Mouse (Mus musculus): ENCODE measurements at regions not wholly inside any gene's neighbourhood (a gene's known extent, or its start where the extent isn't known, plus 50 kb on each side); places are given as distances from the start of the nearest gene placed in this dataset.
A peak's percentile ranks its signal among the peaks of the same experiment; 100 is the strongest.

DNA sequence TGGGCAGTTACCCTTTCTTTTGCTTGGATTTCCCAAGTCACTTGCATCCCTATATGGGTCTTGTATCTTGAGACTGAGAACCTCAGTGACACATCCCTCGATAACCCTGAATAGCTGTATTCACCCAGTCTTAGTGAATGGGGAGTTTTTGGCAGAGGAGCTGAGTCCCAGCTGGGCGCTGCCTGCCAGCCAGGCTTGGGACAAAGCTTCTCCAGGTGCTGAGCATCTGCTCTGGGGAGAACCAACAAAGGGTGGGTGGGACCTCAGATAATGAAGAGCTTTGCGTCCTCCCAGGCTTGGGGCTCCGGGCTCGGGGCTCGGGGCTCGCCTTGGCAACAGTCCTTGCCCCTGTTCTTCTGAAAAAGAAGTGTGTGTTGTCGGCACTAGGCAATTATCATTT, 100.4 kb upstream of the Stmnd1 start:
- no peak for ATAC-seq (ENCODE audit: insufficient number of reproducible peaks, low FRiP score, low TSS enrichment, low read depth)
- 42% methylated on average over 8 of the region's 8 CpGs for WGBS
- Histone ChIP-seq H3K9me3 (replicated peaks) (no peaks in the 10 kb centered on the region), H3K36me3 (no peaks in the 10 kb centered on the region), H3K4me1 (no peaks in the 10 kb centered on the region), H3K27ac (replicated peaks) (no peak overlapping the region), H3K9ac (no peak overlapping the region), H3K27me3 (no peaks in the 10 kb centered on the region), H3K4me3 (replicated peaks) (no peak overlapping the region), H3K4me2 (replicated peaks) (no peak overlapping the region)

DNA sequence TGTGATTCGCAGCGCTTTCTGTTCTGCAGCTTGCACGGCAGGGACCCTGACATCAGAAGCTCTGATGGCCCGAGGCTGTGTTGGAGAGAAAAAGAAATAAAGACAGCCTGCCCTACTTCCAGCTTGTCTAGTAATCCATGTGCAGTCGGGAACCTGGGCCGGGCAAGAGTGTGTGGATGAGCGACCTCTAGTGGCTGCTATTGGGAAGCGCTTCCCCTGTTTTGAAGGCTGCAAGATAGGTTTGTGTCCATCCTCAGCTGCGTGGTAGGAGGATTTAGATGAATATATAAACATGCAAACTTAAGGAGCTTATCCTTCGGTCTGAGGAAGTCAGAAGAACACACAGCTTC, 111.5 kb upstream of the Stmnd1 start:
- no peaks in the 10 kb centered on the region for H3K27me3 ChIP-seq
- H3K4me2 ChIP-seq (replicated peaks), result peak overlapping the region; percentile 65
- ATAC-seq (ENCODE audit: insufficient number of reproducible peaks, low FRiP score, low TSS enrichment, low read depth), result peak; percentile 78
- 0 out of 2 replicates have a peak overlapping the region, but pooled peaks have one; percentile 18 for H3K27ac ChIP-seq (replicated peaks)
- WGBS, result under 1% methylated on average over 10 of the region's 10 CpGs
- peak overlapping the region; percentile 38 for H3K4me3 ChIP-seq (replicated peaks)
- no peaks in the 10 kb centered on the region for H3K9me3 ChIP-seq (replicated peaks)
- peaks cover 9% of the 10 kb centered on the region for H3K4me1 ChIP-seq
- H3K9ac ChIP-seq, result peak overlapping the region; percentile 15; the same call in 1 of the 2 replicates
- no peaks in the 10 kb centered on the region for H3K36me3 ChIP-seq

- H3K9ac ChIP-seq, result peak overlapping the region; percentile 15; the same call in 1 of the 2 replicates
Observed at GRCm38 (mm10) chr13:46161261-46162024, 112.1 kb upstream of the Stmnd1 start.

DNA sequence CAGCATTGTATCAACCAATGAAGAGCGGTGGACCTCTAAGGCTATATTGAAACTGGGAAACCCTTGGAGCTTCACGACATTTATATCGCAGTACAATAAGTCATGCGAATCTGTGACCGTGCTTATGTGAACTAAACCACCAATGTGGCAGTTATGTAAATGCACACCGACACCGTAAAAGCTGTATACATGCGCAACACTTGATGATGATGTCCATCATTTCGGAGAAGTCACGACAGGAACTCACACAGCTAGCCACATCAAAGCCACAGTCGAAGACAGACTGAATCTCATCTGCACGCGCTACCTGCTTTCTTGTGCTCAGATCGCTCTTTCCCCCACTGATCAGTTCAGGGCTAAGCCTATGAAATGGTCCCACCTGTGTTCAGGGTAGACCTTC, 114.2 kb upstream of the Stmnd1 start:
- H3K4me1 ChIP-seq, result peaks cover 9% of the 10 kb centered on the region
- no peaks in the 10 kb centered on the region for H3K27me3 ChIP-seq
- H3K4me3 ChIP-seq (replicated peaks), result no peak overlapping the region
- no peaks in the 10 kb centered on the region for H3K9me3 ChIP-seq (replicated peaks)
- no peaks in the 10 kb centered on the region for H3K36me3 ChIP-seq
- 86% methylated on average over 14 of the region's 14 CpGs for WGBS
- no peak overlapping the region for H3K27ac ChIP-seq (replicated peaks)
- no peak overlapping the region for H3K9ac ChIP-seq
- ATAC-seq (ENCODE audit: insufficient number of reproducible peaks, low FRiP score, low TSS enrichment, low read depth), result no peak
- H3K4me2 ChIP-seq (replicated peaks), result no peak overlapping the region

More at GRCm38 (mm10) chr13:46161261-46162024, 112.1 kb upstream of the Stmnd1 start:
- peak overlapping the region; percentile 65 for H3K4me2 ChIP-seq (replicated peaks)
- peak overlapping the region; percentile 18; the same call in 1 of the 2 replicates for H3K27ac ChIP-seq (replicated peaks)
- H3K36me3 ChIP-seq, result no peaks in the 10 kb centered on the region
- peak; percentile 60; the same call in 1 of the 2 replicates for ATAC-seq (ENCODE audit: insufficient number of reproducible peaks, low FRiP score, low TSS enrichment, low read depth)
- H3K27me3 ChIP-seq, result no peaks in the 10 kb centered on the region
- 9% methylated on average over 13 of the region's 13 CpGs for WGBS
- H3K4me1 ChIP-seq, result peaks cover 9% of the 10 kb centered on the region
- peak overlapping the region; percentile 38 for H3K4me3 ChIP-seq (replicated peaks)
- no peaks in the 10 kb centered on the region for H3K9me3 ChIP-seq (replicated peaks)

DNA sequence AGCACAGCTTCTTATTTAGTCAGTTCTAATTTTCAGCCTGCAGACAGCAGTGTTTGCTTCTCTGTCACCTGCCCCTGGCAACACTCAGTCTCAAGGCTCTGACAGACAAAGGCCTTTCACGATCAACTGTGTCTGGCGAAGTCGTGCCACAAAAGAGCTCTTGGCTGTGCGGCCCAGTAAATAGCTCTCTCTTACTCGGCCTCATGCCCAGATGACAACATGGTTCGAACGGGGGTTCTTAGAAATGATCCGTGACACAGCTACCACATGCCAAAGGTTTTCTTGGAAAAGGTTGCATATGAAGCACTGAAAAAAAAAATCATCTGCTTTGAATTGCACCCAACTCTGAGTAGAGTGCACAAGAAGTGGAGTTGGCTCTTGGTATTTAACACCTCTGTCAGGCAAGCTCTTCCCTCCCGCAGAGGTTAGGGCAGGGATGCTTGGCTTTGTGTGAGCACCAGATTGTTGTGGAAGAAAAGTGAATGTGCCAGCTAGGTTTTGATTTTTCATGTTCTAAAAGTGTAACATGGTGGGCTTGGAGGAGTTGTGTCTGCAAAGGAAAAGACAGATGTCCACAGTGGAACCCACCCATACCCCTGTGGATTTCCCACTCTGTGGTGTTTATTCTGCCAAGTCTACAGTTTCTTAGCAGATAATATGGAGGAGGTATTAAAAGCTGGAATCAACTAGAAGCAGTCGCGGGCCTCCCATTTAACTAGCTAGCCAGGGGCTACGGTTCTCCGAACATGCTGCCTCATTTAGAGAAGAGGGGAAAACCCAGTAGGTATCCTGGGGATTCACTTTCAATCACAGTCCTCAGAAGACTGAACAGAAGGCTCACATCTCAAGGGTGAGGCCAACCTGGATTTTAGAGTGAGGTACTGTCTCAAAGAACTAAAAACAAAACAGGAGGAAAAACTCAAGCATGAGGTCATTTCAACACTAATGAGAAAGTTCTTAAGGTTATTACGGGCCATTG, 120.0 kb upstream of the Stmnd1 start:
- no peaks in the 10 kb centered on the region for H3K27me3 ChIP-seq
- no peak overlapping the region for H3K9ac ChIP-seq
- no peak for ATAC-seq (ENCODE audit: insufficient number of reproducible peaks, low FRiP score, low TSS enrichment, low read depth)
- 0 out of 2 replicates have a peak, but pooled peaks cover 3% of the 10 kb centered on the region for H3K4me1 ChIP-seq
- 59% methylated on average over 14 of the region's 14 CpGs for WGBS
- H3K27ac ChIP-seq (replicated peaks), result no peak overlapping the region
- H3K4me3 ChIP-seq (replicated peaks), result no peak overlapping the region
- no peaks in the 10 kb centered on the region for H3K9me3 ChIP-seq (replicated peaks)
- H3K4me2 ChIP-seq (replicated peaks), result no peak overlapping the region
- H3K36me3 ChIP-seq, result no peaks in the 10 kb centered on the region

DNA sequence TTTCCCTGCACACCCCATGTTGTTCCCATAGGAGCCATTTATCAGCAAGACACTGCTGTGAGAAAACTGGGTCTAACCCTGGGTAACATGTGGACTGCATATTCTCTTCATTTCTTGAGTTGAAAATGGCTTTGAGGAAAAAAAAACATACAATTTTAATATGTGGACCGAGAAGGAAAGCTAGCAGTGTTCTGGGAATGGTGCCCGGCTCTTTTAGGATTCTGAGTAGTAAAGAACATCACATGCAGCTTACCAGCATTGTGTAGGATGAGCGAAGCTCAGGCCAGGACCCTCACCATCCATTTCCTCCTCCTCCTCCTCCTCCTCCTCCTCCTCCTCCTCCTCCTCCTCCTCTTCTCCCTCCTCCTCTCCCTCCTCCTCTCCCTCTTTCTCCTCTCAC, 133.5 kb upstream of the Stmnd1 start:
- no peaks in the 10 kb centered on the region for H3K36me3 ChIP-seq

GRCm38 (mm10) chr13:46139251-46139650, 134.3 kb upstream of the Stmnd1 start:
- Histone ChIP-seq H3K4me2 (replicated peaks) (no peak overlapping the region), H3K9ac (no peak overlapping the region), H3K27ac (replicated peaks) (no peak overlapping the region), H3K4me1 (no peaks in the 10 kb centered on the region), H3K9me3 (replicated peaks) (no peaks in the 10 kb centered on the region), H3K36me3 (no peaks in the 10 kb centered on the region), H3K4me3 (replicated peaks) (no peak overlapping the region), H3K27me3 (no peaks in the 10 kb centered on the region)
- ATAC-seq (ENCODE audit: insufficient number of reproducible peaks, low FRiP score, low TSS enrichment, low read depth), result no peak
- WGBS, result 71% methylated on average over 5 of the region's 5 CpGs

More for the DNA sequence above, 133.5 kb upstream of the Stmnd1 start:
- Histone ChIP-seq H3K27me3 (no peaks in the 10 kb centered on the region), H3K9me3 (replicated peaks) (no peaks in the 10 kb centered on the region), H3K4me2 (replicated peaks) (no peak overlapping the region), H3K4me3 (replicated peaks) (no peak overlapping the region), H3K27ac (replicated peaks) (no peak overlapping the region), H3K4me1 (no peaks in the 10 kb centered on the region), H3K9ac (no peak overlapping the region)
- 78% methylated on average over 3 of the region's 3 CpGs for WGBS
- no peak for ATAC-seq (ENCODE audit: insufficient number of reproducible peaks, low FRiP score, low TSS enrichment, low read depth)

DNA sequence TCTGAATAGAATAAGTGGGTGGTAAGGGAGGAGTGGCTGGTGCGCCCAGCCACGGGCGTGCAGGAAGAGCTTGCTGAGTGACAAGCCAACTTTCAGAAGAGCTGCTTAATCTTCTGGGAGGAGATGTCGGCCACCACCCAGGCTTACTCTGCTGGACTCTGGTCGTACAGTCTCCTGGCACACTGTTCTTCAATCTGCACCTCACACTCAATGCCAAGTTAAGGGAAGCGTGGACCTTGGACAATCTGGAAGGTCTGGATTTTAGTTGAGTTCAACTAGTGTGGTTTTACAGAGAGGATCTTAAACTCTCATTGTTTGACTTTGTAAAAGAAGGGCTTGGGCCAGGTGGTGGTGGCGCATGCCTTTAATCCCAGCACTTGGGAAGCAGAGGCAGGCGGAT, 138.1 kb upstream of the Stmnd1 start:
- no peak overlapping the region for H3K27ac ChIP-seq (replicated peaks)
- 79% methylated on average over 8 of the region's 8 CpGs for WGBS
- H3K36me3 ChIP-seq, result no peaks in the 10 kb centered on the region
- no peak overlapping the region for H3K9ac ChIP-seq
- no peaks in the 10 kb centered on the region for H3K4me1 ChIP-seq
- H3K9me3 ChIP-seq (replicated peaks), result no peaks in the 10 kb centered on the region
- no peak for ATAC-seq (ENCODE audit: insufficient number of reproducible peaks, low FRiP score, low TSS enrichment, low read depth)
- H3K4me3 ChIP-seq (replicated peaks), result no peak overlapping the region
- H3K27me3 ChIP-seq, result no peaks in the 10 kb centered on the region
- no peak overlapping the region for H3K4me2 ChIP-seq (replicated peaks)

DNA sequence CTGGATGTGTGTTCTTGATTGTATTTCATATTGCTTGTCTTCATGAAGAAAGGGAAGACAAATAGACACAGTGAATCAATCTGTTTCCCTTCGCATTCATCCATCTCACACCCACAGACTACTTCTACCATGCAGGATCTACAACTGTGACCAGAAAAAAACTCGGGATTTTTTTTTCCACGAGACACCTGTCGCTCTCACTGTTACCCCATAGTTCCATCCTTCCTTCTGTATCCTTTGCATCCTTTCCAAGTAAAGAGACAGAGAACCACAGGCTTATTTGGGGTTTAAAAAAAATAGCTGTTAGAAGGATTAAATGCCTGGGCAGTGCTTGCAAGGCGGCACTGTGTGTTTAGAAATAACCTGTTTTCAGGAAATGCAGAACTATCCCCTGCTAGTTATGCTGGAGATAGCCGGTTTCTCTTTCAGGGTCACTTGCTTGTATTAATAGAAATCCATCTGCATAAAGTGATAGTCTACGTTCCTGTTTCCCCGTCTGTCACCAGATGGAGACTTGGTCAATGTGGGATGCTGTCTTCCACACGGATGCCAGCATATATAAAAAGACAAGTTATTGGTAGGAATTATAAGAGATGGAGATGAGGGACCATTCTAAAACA, 144.2 kb upstream of the Stmnd1 start:
- no peaks in the 10 kb centered on the region for H3K27me3 ChIP-seq
- H3K4me2 ChIP-seq (replicated peaks), result no peak overlapping the region
- H3K4me3 ChIP-seq (replicated peaks), result no peak overlapping the region
- H3K9ac ChIP-seq, result no peak overlapping the region
- no peaks in the 10 kb centered on the region for H3K36me3 ChIP-seq
- ATAC-seq (ENCODE audit: insufficient number of reproducible peaks, low FRiP score, low TSS enrichment, low read depth), result no peak
- H3K27ac ChIP-seq (replicated peaks), result no peak overlapping the region
- no peaks in the 10 kb centered on the region for H3K4me1 ChIP-seq
- H3K9me3 ChIP-seq (replicated peaks), result no peaks in the 10 kb centered on the region
- 87% methylated on average over 9 of the region's 9 CpGs for WGBS

DNA sequence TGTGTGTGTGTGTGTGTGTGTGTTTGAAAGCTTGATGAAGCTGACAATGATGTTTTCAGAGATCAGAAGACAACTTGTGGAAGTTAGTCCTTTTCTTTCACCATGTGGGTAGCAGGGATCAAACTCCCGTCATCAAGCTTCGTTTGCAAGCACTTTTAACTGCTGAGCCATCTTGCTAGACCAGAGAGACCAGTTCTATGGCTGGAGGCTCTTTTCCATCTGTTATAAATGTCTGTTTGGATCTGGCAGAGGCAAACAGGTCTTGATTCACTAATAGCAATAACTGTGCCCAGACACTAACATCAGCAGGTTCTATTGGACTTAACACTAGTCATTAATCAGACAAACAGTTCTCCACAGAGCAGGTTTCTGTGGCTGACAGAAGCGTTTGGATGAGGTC, 150.1 kb upstream of the Stmnd1 start:
- no peaks in the 10 kb centered on the region for H3K9me3 ChIP-seq (replicated peaks)
- H3K4me1 ChIP-seq, result no peaks in the 10 kb centered on the region
- 43% methylated on average over 3 of the region's 3 CpGs for WGBS
- no peaks in the 10 kb centered on the region for H3K27me3 ChIP-seq
- no peak overlapping the region for H3K27ac ChIP-seq (replicated peaks)
- ATAC-seq (ENCODE audit: insufficient number of reproducible peaks, low FRiP score, low TSS enrichment, low read depth), result no peak
- H3K4me2 ChIP-seq (replicated peaks), result no peak overlapping the region
- no peak overlapping the region for H3K9ac ChIP-seq
- no peak overlapping the region for H3K4me3 ChIP-seq (replicated peaks)
- H3K36me3 ChIP-seq, result no peaks in the 10 kb centered on the region

DNA sequence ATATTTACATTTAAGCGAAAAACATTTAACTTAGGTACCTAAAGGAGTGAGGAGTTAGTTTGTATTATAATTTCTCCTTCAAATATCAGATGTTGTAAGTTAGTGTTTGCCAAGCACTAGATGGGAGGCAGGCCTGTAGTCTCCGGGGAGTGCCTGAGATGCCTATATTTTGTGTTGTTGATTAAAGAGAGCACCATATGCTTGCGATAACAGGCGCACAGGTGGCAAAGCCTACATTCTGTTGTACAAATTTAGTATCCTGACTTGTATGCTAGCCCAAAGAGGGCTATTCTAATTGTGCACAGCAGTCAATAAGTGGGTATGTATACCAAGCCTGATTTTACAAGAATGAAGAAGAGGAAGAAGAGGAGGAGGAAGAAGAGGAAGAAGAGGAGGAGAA, 151.8 kb upstream of the Atxn1 start:
- no peaks in the 10 kb centered on the region for H3K36me3 ChIP-seq
- no peak for ATAC-seq (ENCODE audit: insufficient number of reproducible peaks, low FRiP score, low TSS enrichment, low read depth)
- H3K9ac ChIP-seq, result no peak overlapping the region
- no peaks in the 10 kb centered on the region for H3K4me1 ChIP-seq
- WGBS, result 85% methylated on average over 4 of the region's 4 CpGs
- no peaks in the 10 kb centered on the region for H3K27me3 ChIP-seq
- H3K9me3 ChIP-seq (replicated peaks), result no peaks in the 10 kb centered on the region
- no peak overlapping the region for H3K4me3 ChIP-seq (replicated peaks)
- H3K27ac ChIP-seq (replicated peaks), result no peak overlapping the region
- H3K4me2 ChIP-seq (replicated peaks), result no peak overlapping the region
